Mouse (Mus musculus): ENCODE data around the gene Slc25a51.
"Not testable (repeated sequence)": the region's sequence is repeated elsewhere in the genome, so short reads cannot be mapped to it uniquely, and the experiment has no call there.

- TF ChIP-seq GATA1, TAL1 (IDR thresholded peaks at IDR 0.05; ENCODE audit: low read length): not testable (repeated sequence)
Observed at GRCm38 (mm10) chr4:45398315-45398714, 10.3 kb downstream of the Slc25a51 start.
